Mouse (Mus musculus) effector memory CD4-positive, alpha-beta T cell, adult 5 months (primary cell): ENCODE results near the gene Mrpl38. TPM values are rescaled to one million over a fixed set of nuclear protein-coding genes. Genes with fewer than 3 reads are reported as not detected.

Source experiments
- polyA plus RNA-seq: library from polyadenylated mRNA; unstranded; fragments of 100-300 nt; shearing (Covaris generic); gene quantifications from one replicate; pipeline ENCODE4 v1.2.1, GENCODE M21; 2017

Gene Mrpl38
- 73.9 TPM for polyA plus RNA-seq

GRCm38 (mm10) chr11:116138468-116139138 is at the start of gene Mrpl38:
Gene Mrpl38 (minus strand): TSS chr11:116138868.

GRCm38 (mm10) chr11:116167884-116168439 is 29.3 kb upstream of the Mrpl38 start, which contains the start of gene Fbf1:
Gene Fbf1 (minus strand): TSS chr11:116168166.

DNA sequence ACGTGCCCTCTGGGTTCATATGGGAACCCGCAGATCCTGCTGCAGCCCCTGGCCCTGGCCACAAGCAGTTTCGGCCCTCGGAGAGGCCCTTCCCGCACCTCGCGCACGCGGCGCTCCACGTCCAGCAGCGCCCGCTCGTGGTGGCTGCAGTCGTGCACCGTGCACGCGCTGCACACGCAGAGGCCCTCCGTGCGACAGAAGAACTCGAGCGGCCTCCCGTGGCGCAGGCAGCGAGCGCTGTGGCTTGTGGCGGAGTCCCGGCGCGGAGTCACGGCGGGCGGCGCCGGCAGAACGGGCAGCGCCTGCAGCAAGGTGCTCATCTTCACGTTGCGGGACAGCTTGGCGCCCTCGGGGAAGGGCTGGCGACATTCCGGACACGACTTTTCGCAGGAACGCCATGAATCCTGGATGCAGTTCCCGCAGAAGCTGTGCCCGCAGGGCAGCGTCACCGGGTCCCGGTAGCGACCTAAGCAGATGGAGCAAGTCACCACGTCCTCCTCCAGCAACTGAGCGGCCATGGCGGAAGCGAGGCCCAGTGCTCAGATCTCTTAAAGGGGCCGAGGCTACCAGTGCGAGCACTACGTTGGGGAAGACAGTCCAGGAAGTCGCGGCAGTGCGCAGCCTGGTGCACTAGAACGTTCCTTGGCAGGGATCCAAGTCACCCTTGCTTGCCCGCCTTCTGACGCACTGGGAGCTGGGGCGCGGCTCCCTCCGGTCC is 8.0 kb downstream of the Mrpl38 start, which contains the start of gene Trim65:
Gene Trim65, minus strand, starts transcription at position 641 of the 718 bp plus-strand sequence.

GRCm38 (mm10) chr11:116127156-116127980 is 11.3 kb downstream of the Mrpl38 start, which contains the start of gene Trim47:
Gene Trim47 (minus strand): TSS chr11:116127210.

GRCm38 (mm10) chr11:116086258-116087193 is 52.1 kb downstream of the Mrpl38 start, which contains the start of gene Wbp2:
Gene Wbp2 (minus strand): TSS chr11:116086995.

Other genes with a start within 250 kb of the Mrpl38 start
- gene Smim5, start 238.9 kb downstream of the Mrpl38 start, polyA plus RNA-seq, result 0.60 TPM
- gene Smim6, start 226.9 kb downstream of the Mrpl38 start, polyA plus RNA-seq, result 0.52 TPM
- gene Sap30bp, start 205.6 kb downstream of the Mrpl38 start, polyA plus RNA-seq, result 30.1 TPM
- gene Recql5, start 205.4 kb downstream of the Mrpl38 start, polyA plus RNA-seq, result 9.4 TPM
- gene Itgb4, start 164.2 kb downstream of the Mrpl38 start, polyA plus RNA-seq, result not detected
- gene Galk1, start 126.1 kb downstream of the Mrpl38 start, polyA plus RNA-seq, result 16.1 TPM
- 2,052 TPM for gene H3f3b, start 110.9 kb downstream of the Mrpl38 start, polyA plus RNA-seq
- 35.8 TPM for gene Unk, start 108.5 kb downstream of the Mrpl38 start, polyA plus RNA-seq
- 80.3 TPM for gene Unc13d, start 60.9 kb downstream of the Mrpl38 start, polyA plus RNA-seq
- 312 TPM for gene Wbp2, start 51.9 kb downstream of the Mrpl38 start, polyA plus RNA-seq
- gene Trim47, start 11.7 kb downstream of the Mrpl38 start, polyA plus RNA-seq, result 0.50 TPM
- gene Trim65, start 7.7 kb downstream of the Mrpl38 start, polyA plus RNA-seq, result 12.1 TPM
- 6.1 TPM for gene Fbf1, start 29.3 kb upstream of the Mrpl38 start, polyA plus RNA-seq
- 27.9 TPM for gene Ten1, start 60.0 kb upstream of the Mrpl38 start, polyA plus RNA-seq
- gene Acox1, start 60.2 kb upstream of the Mrpl38 start, polyA plus RNA-seq, result 20.6 TPM
- 0.10 TPM for gene Evpl, start 99.2 kb upstream of the Mrpl38 start, polyA plus RNA-seq
- 60.8 TPM for gene Srp68, start 135.3 kb upstream of the Mrpl38 start, polyA plus RNA-seq
- gene Galr2, start 142.1 kb upstream of the Mrpl38 start, polyA plus RNA-seq, result not detected
- 46.4 TPM for gene Exoc7, start 168.4 kb upstream of the Mrpl38 start, polyA plus RNA-seq
- gene Foxj1, start 196.5 kb upstream of the Mrpl38 start, polyA plus RNA-seq, result 0.24 TPM